Mouse (Mus musculus) c-Kit-positive CD71-positive TER-119-negative erythroid progenitor cells, embryonic 14.5 days (primary cell): Measurements from ENCODE around the gene Arl15.

Experiments
- DNase-seq: peaks from one replicate; pipeline ENCODE4 v3.0.0-alpha.2; 2013; ENCODE audit warnings: low read depth

Arl15 gene

DNA sequence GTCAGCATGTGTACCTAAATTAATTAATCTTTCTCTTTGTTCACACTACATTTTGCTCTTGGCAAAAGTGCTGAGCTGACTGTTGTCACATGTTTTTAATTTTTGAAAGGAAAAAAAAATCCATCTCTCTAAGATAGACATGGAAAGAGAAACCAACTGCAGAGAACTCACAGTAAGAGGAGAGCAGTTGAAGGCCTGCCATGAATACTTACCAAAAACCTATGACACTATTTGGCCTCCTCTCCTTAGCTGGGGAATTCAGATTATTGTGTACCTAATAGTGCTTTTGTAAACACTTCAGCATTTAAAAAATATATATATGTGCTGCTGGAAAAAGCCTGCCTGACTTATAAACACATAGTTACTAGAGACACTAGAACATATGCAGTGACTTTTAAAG lies 302.1 kb downstream of the Arl15 start:
- no peak for DNase-seq

DNA sequence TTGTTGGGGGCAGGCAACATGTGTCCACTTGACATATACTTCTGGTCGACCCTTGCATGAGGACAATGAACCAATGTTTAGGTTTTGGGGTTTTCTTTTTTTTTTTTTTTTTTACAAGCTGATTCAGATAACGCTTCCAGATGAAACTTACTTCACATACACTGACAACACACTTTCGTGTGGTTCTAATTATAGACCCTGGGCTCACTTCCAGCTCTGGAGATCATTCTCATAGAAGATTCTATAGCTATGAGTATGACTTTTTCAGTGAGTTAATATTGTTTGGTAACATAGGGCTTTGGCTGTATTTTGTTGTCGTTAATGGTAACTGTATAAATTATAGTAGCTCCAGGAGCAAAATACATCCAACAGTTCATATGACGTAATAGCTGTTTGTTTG lies 306.9 kb downstream of the Arl15 start:
- DNase-seq, result no peak

GRCm38 (mm10) chr13:114106083-114106482 lies 311.8 kb downstream of the Arl15 start:
- DNase-seq, result no peak

- no peak for DNase-seq
Observed at GRCm38 (mm10) chr13:114107499-114107898, 313.2 kb downstream of the Arl15 start.

GRCm38 (mm10) chr13:114109441-114109840 lies 315.1 kb downstream of the Arl15 start:
- DNase-seq, result no peak

DNA sequence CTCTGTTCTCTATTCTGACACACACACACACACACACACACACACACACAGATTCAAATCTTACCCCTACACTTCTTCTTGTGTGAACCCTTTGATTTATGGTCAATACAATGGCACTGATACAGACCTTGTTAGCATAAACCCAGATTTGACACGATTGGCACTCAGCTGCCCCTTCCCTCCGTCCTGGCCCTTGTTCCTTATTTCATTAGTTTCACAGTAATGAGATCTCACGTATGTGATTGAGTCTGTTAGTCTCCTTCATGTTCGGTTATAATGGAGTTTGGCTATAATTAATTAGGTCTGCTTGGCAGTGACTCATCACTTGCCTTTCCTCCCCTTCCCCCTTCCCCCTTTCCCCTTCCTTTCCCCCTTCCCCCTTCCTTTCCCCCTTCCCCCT lies 315.5 kb downstream of the Arl15 start:
- DNase-seq, result no peak

DNA sequence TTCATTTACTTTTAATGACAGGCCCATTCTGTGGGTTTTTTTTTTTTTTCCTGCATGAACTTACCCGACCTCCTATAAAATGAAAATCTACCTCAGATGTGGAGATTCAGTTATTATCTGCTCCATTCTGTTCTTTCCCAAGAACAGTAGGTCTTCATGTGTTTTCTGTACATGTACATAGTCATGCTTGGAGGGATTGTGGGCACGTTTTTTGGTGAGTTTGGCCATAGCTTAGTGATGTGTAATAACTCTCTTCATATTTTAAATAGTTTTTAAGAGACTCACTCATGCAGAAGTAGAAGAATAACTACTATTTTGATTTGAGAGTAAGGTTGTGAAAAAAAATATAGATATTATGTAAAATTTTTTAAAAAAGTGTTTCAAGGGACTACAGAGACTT lies 319.2 kb downstream of the Arl15 start:
- no peak for DNase-seq

- no peak for DNase-seq
Observed at GRCm38 (mm10) chr13:114114586-114114985, 320.3 kb downstream of the Arl15 start.

DNA sequence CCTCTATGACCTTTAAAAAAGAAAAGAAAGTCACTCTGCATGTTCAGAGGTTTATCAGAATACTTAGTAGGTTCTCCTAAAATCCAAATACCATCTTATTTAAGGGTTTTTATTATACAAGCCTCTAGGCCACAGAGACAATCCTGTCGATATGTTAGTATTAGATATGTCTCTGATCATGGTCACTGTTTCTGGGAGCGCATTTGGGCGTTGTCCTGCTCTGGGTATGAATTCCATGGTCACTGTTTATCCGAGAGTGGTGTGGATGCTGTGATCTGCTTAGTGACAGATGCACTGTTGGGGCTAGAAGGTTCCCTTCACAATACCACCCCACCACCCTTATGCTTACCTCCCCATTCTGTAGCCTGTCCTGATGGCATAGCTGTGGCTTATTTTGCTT lies 320.8 kb downstream of the Arl15 start:
- no peak for DNase-seq

DNA sequence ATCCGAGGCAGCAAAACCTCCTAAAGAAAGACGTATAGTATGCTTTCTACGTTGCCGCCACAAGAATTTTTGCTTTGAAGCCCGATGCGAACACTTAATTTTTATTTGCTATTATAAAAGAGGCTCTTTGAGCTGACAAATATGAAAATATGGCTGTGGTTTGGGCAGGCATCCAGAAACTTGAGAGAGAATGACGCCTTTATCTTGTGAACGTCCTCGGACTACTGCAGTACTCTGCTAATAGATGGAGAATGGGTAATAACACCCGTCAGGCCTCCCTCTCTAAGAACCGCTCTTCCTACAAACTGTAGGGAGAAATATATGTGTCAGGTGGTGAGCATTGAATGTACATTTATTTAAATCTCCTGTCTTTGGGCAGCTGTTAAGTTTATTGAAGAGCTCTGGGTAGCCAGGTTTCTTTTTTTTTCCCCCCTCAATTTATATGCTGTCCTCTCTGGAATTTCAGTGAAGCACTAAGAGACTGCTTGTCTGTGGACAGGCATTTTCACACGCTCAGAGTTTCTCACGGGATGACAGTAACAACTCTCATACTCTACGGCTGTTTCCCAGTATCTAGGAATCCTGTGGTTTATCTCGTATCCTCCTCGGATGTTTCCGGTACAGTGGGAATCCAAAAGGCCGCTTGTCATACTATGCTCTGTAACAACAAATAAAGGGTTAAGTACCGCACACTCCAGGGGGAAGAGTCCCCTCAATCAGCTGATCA lies 324.0 kb downstream of the Arl15 start:
- DNase-seq, result no peak

GRCm38 (mm10) chr13:114119816-114120215 lies 325.5 kb downstream of the Arl15 start:
- DNase-seq, result no peak

DNA sequence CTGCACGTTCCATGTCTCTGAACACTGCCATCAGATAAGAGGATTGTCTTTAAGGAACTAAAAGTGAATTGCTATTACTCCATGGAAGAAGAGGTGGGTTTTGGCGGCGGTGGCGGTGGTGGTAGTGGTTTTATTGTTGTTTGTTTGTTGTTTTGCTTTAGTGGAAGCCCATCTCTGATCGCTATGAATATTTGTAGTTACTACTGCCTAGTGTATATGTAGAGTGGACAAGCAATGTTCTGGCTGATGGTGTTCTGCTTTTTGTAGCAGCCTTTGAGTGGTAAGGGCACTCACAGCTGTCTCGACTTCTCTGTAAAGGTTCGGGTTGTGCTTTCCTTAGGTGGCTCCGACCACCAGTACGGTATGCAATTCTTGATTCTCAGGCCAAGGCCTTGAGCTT lies 327.3 kb downstream of the Arl15 start:
- DNase-seq, result no peak

DNA sequence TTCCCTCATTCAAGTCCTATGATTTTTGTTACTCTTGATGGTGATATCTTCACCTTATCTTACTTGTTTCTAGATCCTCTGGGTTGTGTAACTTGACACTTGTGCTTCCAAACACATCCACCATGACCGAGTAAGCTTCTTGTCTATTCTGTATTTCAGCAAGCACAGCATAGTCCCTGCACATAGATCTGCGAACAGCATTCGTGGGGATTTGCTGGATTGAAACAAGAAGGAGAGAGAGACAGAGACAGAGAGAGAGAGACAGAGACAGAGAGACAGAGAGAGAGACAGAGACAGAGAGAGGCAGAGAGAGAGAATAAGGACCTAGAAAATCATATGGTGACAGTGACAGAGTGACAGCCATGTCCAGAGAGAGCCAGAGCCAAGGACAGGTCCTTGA lies 329.1 kb downstream of the Arl15 start:
- no peak for DNase-seq

DNA sequence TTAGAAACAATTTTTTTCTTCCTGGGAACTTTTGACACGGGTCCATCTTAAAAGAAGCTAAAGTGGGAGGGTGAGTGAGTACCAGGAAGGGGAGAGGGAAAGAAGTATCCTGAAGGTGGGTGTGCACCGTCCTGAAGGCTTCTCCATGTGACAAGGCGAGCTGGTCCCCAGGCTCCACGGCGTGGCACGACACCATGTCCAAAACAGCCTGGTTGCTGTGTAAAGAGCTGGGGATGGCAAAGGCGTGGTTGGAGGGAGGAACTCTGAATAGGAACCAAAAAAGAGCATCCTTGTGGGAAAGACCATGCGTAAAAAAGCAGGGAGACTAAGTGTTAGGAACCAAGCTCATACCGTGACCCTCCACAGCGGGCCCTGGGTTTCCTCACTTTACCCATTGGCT lies 330.1 kb downstream of the Arl15 start:
- DNase-seq, result no peak

- no peak for DNase-seq
Observed at GRCm38 (mm10) chr13:114124991-114125390, 330.7 kb downstream of the Arl15 start.

GRCm38 (mm10) chr13:114128366-114128765 lies 334.1 kb downstream of the Arl15 start:
- no peak for DNase-seq

DNA sequence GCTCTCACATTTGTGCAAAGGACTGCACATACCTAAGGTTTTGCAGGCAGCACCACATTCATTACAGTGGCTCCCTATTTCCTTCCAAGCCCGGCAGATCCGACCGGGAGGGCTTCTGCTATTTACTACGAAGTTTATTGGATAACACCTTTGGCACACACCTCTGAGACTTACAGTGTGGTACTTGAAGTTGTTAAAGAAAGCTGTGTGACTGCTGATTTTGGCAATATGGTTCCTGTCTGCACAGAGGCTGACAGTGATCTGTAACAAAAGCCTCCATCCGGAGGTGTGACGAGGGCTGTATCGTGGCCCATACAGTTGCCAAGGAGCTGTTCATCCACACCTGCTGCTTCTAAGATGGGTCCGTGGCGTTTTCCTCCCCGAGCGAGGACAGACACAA lies 335.7 kb downstream of the Arl15 start:
- no peak for DNase-seq

DNA sequence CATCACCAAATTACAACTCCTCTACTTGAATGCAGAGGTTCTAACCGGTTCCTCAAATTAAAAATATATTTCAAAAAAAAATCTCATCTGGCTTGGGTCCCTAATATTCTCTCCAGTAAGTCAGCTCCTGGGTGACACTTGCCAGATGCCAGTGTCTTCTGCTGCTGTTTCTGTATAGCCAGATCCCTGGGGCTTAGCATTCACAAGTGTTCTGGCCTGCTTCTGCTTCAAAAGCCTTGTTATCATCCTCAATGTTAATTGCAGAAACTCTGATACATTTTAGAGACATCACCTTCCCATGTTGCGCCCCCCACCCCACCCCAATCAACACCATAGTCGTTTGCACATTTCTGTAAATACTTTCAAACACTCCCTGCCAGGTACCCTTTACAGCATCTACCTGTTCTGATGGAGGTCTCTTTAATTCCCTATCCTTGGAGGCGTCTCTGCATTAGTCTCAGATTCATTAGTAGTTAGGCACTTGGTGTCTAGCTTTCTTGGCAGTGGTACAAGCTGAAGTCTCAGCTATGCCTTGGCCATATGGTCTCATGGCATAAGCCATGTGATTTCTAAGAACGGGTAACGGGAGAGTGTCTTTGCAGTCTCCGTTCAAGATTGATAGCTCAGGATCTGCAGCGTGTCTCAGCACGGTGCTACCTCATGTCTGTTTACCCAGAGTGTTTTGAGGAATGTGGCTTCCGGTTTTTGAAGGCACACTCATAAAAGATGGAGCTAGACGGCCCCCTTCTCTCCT lies 336.4 kb downstream of the Arl15 start:
- no peak for DNase-seq

DNA sequence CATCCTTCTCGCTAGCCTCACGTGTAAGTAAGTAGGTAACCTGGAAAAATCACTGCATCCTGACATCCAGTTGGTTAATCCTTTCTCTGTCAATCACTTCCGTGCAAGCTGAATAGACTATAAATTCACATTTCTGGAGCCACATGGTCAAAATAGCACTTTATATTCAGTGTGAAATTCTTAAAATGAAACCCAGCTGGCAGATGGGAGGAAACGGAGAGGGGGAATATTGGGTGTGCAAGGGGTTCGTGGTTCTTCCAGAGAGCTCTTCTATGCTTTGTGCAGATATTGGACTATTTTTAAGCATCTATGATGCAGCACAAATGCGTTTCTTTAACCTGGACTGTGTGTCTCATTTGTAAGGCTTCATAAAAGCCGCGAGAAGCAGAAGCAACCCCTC lies 344.6 kb downstream of the Arl15 start:
- no peak for DNase-seq

GRCm38 (mm10) chr13:114139570-114139969 lies 345.3 kb downstream of the Arl15 start:
- DNase-seq, result no peak

GRCm38 (mm10) chr13:114142826-114143225 lies 348.5 kb downstream of the Arl15 start:
- DNase-seq, result no peak

- DNase-seq, result no peak
Observed at GRCm38 (mm10) chr13:114143247-114143646, 348.9 kb downstream of the Arl15 start.
